Mouse (Mus musculus) erythroblast, embryonic 14.5 days (primary cell): ENCODE data around the gene Tle3.

Experiments
- GATA1 ChIP-seq: IDR thresholded peaks from 2 replicates; pipeline ENCODE4 v1.6.1; 2012; ENCODE audit warnings: low read length, inconsistent platforms, mixed read lengths
- TAL1 ChIP-seq: IDR thresholded peaks from 3 replicates; pipeline ENCODE4 v1.6.1; 2012; ENCODE audit warnings: low read length, inconsistent platforms, mixed read lengths

DNA sequence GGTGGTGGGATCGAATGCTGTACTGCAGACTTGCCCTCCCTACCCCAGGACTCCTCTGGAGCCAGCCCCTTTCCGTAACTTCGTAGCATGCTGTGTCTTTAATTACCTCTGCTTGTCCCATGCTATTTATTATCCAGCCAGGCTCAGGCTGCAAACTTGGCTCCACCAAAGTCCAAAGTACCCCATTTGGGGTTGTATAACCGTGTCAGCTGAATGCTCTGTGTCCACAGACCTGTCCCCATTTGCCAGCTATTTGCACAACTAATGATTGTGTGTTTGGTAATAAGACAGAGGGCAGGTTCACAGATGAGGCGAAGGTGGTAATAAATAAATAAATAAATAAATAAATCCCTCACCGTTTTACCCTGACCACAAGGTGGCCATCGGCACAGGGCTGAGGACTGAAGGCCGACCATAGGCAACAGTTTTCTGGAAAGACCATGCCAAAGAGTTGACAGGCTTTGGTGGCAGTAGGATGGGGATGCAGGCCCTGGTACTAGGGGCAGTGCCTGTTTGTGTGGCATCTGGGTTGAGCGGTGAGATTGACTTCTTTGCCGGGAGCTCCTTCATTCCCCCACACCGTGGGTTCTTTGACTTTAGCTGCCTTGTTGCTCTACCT, 7.0 kb downstream of the Tle3 start:
- TF ChIP-seq GATA1 (no peak), TAL1 (no peak)
